Mouse (Mus musculus) right cerebral cortex, postnatal 25 days (tissue): Measurements from ENCODE around the gene Umod.

Source experiments
- DNase-seq: peaks from one replicate; pipeline ENCODE4 v3.0.0; 2022

Umod gene

GRCm38 (mm10) chr7:119479256-119479655, at the start of gene Umod:
Umod (minus strand) TSS chr7:119479282.
- DNase-seq: no peak

DNA sequence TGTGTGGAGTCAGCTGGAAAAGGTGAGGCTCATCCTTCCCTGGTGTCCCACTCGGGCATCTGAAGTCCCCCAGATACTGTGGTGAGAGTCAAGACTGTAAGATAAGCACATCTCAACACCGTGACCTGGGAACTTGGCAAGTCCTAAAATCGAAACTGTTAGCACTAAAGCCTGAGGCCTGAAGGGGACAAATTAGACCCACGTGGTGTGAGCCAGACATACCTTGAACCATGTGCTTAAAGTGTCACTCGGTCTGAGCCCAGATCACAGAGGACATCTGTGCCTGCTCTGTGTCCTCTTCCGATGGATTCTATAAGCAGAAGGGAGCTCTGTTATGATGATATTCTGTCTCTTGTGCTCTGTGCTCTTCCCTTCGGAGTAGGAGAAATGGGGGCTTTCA, 49.5 kb upstream of the Umod start:
- no peak for DNase-seq

DNA sequence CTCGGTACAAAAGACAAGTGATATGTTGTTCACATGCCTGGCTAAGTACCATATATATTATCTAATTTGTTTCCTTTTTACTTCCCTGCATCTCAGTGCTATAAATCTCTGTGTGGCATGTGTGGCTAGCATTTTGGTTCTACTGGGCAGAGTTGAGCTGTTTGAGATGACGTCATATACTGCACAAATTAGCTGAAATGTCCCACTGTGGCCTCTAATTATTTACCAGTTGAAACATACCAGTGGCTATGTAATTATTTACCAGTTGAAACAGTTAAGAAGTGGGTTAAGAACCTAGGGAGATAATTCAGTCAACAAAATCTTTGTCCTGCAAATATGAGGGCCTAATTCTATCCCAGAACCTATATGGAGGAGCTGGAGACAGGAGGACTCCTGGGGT, 48.5 kb upstream of the Umod start:
- no peak for DNase-seq

GRCm38 (mm10) chr7:119527135-119527534, 48.1 kb upstream of the Umod start:
- no peak for DNase-seq

DNA sequence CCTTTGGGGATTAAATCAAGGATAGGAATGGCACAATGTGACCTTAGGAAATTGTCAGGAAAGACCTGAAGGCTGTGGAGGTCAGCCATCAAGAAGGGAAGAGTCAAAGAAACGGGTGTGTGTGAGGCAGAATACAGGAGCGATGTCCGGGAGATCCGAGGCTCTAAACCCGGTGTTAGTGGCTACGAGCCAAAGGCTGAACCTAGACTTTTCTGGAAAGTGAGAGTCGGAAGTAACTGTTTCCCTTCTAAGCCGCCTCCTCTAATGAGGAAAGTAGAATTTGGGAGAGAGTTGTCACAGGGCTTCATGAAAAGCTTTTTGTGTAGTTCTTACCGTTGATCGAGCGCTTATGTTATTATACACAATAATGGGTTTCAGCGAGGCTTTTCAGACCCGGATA, 47.4 kb upstream of the Umod start:
- no peak for DNase-seq

- no peak for DNase-seq
Measured at GRCm38 (mm10) chr7:119525881-119526281, 46.8 kb upstream of the Umod start.

- no peak for DNase-seq
Measured at GRCm38 (mm10) chr7:119523389-119523788, 44.3 kb upstream of the Umod start, which contains the start of gene Pdilt. Pdilt (minus strand) TSS chr7:119523489.

GRCm38 (mm10) chr7:119522385-119522784, 43.3 kb upstream of the Umod start:
- no peak for DNase-seq

- no peak for DNase-seq
Measured at GRCm38 (mm10) chr7:119521816-119522215, 42.7 kb upstream of the Umod start.

DNA sequence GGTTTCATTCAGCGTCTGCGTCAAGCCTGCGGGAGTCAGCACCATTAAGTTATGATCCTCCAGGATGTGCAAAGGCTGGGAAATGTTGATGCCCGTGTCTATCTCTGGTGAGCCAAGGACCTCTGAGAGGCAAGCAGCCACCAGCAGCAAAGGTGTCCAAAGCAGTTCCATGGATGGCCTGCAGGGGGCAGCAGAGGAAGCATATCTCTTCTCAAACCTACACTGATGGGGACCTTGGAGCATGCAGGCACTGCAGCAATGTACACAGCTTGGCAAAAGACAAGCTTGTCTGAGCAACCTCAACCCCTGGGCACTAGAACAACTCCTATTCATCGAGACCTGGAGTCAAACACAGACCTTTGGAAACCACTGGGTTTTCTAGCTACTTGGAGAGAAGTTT, 40.6 kb upstream of the Umod start:
- peak; percentile 57 for DNase-seq

- no peak for DNase-seq
Measured at GRCm38 (mm10) chr7:119519163-119519562, 40.1 kb upstream of the Umod start, which contains the start of gene Acsm5. Acsm5 (plus strand) TSS chr7:119519463.

- DNase-seq: no peak
Measured at GRCm38 (mm10) chr7:119516272-119516558, 37.1 kb upstream of the Umod start.

DNA sequence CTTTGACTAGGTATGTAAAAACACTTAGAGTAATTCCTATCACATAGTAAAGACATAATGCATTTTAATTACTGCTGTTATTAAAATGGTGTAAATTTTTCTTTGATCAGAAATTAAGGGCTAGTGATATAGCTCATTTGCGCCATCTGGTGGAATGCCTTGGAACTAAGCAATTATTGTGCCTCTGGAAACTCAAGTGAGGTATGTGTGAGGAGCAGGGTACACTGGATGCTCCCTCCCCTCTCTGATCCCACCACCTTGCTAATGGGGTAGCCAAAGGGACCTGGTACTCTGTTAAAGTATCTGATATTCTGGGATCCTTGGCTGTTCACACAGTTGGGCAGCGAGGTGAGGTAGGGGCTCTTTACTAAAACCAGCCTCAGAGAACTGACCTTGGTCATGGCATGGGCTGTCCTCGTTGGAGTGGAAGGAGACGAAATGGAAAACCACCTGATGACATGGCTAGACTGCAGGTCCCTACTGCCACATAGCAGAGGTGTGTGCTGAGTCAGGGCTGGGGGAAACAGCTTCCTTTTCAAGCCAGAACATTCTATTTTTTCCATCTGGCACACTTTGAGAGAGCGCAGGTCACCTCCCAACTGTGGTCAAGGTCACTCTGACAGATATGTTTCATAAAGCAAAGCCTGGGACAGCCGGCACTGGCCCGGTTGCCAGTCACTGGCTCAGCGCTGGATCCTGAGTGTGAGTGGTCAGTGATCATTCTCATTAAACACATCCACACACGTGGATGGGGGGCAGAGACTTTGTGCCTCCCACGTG, 36.6 kb upstream of the Umod start:
- peak; percentile 14 for DNase-seq

GRCm38 (mm10) chr7:119513056-119513455, 34.0 kb upstream of the Umod start:
- peak; percentile 44 for DNase-seq

GRCm38 (mm10) chr7:119511143-119511542, 32.1 kb upstream of the Umod start:
- DNase-seq: no peak

DNA sequence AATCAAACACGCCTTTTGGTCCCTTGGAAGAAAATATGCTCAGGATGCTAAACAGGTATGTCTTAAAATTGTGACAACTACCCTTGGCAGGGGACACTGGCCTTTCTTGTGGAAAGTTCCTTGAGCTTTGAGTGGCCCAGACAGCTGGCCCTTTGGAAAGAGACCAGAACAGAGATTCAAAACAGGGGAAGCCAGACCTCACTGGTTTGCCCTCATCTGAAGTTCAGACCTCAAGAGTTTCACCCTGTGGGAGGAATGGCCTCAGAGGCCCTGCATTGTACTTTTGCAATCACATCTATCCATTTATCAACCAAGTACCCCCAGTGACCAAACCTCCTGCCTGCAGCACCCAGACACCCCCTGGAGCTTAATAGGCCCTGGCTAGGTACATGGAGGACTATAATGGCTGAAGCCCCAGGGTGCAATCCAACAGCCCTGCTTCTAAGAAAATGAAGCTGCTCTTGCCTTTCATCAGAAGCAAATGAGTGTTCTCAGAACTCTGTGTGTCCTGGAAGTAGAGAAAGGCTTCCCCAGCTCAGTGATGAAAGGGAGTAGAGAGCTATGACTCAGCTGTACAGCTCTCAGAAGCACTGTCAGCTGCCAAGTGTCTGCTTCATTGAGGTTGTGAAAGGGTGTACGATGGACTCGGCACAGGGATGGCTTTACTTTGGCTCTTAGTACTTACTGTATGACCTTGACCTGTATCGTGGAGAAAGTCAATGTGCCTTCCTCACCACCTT, 11.1 kb upstream of the Umod start:
- DNase-seq: no peak

GRCm38 (mm10) chr7:119486683-119487082, 7.6 kb upstream of the Umod start:
- peak; percentile 3 for DNase-seq

- no peak for DNase-seq
Measured at GRCm38 (mm10) chr7:119484154-119484553, 5.1 kb upstream of the Umod start.

- DNase-seq: no peak
Measured at GRCm38 (mm10) chr7:119476500-119477389, 2.3 kb downstream of the Umod start.

GRCm38 (mm10) chr7:119459185-119459584, 19.9 kb downstream of the Umod start, which contains the start of gene Gp2:
Gp2 (minus strand) TSS chr7:119459285.
- DNase-seq: no peak

GRCm38 (mm10) chr7:119454192-119454591, 24.9 kb downstream of the Umod start:
- DNase-seq: no peak

DNA sequence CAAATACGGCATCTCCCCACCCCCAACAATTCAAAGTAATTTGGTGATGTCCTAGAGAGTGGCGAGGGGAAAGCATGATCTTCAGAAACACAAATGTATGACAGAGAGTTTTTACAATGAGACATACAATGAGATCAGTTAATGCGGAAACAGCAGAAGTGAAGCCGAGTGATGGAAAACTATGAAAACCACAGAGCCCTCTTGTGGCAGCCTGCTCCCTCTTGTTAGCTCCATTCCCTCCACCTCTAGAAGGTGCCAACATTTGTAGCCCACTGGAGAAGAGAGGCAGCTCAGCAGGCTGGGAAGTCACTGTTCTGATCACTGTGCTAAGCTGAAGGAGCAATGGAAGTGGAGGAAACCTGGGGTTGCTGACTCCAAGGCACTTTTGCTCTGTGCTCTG, 35.2 kb downstream of the Umod start:
- DNase-seq: no peak

- DNase-seq: no peak
Measured at GRCm38 (mm10) chr7:119441938-119442337, 37.1 kb downstream of the Umod start.
